Mouse (Mus musculus) heart, adult 8-10 months (tissue): ENCODE results near the gene Arhgap31. TPM values are rescaled to one million over a fixed set of nuclear protein-coding genes. Genes with fewer than 3 reads are reported as not detected.

Experiments used
- DNase-seq: peaks from one replicate; pipeline ENCODE4 v3.0.0; 2022; ENCODE audit warnings: low spot score
- total RNA-seq, 4 experiments: library from RNA; stranded (reverse); gene quantifications; 2 replicates each; pipeline ENCODE4 v1.2.4; 2022

Arhgap31 gene
- total RNA-seq, 4 experiments from 2014 or later, result 32.9 to 44.3 (median 39.1) TPM

DNA sequence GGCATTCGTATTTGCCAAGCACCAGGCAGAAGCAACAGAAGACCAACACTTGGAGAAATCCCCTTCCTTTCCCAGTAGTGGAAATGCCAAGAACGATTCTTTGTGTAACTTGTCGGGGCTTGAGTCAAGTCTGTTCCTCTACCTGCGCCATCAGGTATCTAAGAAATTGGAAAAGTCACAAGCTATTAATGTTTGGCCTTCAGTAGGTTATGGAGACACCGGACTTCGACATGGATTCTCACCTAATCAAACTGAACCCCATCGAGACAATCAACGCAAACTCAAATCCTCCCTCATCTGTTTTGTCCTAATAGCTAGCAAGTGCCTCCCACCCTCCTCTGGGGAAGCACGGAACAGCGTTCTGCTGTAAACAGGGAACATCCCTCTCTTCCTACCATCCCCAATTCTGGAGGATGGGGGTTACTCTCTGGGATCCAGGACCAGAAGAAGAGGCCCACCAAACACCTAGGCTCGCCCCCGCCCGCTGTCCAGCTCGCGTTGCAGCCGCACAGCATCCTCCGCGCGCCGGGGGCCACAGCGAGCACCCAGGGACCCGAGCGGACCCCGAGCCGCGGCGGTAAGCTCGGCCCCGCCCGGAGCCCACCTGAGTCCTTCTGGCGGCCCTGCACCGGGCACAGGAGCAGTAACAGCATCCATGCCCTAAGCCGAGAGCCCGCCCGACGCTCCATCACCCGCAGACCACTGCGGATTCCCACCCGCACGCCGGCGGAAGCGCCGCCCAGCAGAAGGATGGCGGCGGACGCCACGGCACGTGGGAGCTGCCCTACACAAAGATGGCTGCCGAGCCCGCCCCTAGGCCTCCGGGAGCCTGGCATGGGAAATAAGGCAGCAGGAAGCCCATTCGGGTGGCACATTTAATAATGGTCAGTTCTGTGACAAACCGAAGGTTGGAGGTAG lies 163.3 kb downstream of the Arhgap31 start, which contains the start of gene Poglut1:
Poglut1 (minus strand) TSS at position 780 of the 918 bp plus-strand sequence.
- DNase-seq, result peak; percentile 68

Other genes with a start within 250 kb of the Arhgap31 start
- gene Timmdc1, start 190.6 kb downstream of the Arhgap31 start, total RNA-seq, result 10 to 100 TPM; 63.6 to 71.6 (median 66.7) TPM
- gene Poglut1, start 163.0 kb downstream of the Arhgap31 start, total RNA-seq, result 10 to 100 TPM; 10.7 to 12.3 (median 11.2) TPM
- 10 to 100 TPM; 16.0 to 23.6 (median 17.4) TPM for gene Tmem39a, start 154.6 kb downstream of the Arhgap31 start, total RNA-seq
- 10 to 100 TPM in 2 of 4 experiments, 1 to 10 TPM in 2; 7.2 to 11.7 (median 9.6) TPM for gene B4galt4, start 29.0 kb upstream of the Arhgap31 start, total RNA-seq
- gene Upk1b, start 87.1 kb upstream of the Arhgap31 start, total RNA-seq, result 1 to 10 TPM; 2.8 to 6.2 (median 4.2) TPM
- gene 4930435E12Rik, start 115.5 kb upstream of the Arhgap31 start, total RNA-seq, result not detected
- under 1 TPM; 0.57 to 0.75 (median 0.66) TPM for gene Igsf11, start 179.4 kb upstream of the Arhgap31 start, total RNA-seq